Mouse (Mus musculus): ENCODE data around the gene Hba-a1.
"Not testable (repeated sequence)": the region's sequence is repeated elsewhere in the genome, so short reads cannot be mapped to it uniquely, and the experiment has no call there.

Hba-a1 gene

DNA sequence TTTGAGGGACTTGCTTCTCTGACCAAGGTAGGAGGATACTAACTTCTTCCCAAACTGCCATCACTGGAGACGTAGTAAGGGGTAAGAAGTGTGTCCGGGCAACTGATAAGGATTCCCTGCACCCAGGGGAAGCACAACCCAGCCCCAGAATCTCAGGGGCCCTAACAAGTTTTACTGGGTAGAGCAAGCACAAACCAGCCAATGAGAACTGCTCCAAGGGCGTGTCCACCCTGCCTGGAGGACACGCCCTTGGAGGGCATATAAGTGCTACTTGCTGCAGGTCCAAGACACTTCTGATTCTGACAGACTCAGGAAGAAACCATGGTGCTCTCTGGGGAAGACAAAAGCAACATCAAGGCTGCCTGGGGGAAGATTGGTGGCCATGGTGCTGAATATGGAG lies 12.9 kb downstream of the Hba-a1 start, which contains the start of gene Hba-a2:
Gene Hba-a2 (plus strand): TSS at position 287 of the 400 bp plus-strand sequence.
- DNase-seq (ENCODE audit: low spot score) = not testable (repeated sequence)

DNA sequence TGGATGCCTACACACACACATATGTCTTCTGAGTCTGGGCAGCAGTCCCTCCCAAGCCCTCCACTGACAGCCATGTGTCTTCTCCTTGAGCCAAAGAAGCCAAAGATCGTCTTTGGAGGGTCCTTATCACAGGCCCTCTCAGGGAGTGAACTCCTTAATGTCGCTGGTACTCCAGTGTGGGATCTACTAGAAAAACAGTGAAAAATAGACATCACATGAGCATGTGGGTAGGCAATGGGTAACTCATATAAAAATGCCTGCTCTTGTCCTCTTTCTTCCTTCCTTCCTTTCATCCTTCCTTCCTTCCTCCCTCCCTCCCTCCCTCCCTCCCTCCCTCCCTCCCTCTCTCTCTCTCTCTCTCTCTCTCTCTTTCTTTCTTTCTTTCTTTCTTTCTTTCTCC lies 14.1 kb downstream of the Hba-a1 start:
- not testable (repeated sequence) for DNase-seq (ENCODE audit: low spot score)

DNA sequence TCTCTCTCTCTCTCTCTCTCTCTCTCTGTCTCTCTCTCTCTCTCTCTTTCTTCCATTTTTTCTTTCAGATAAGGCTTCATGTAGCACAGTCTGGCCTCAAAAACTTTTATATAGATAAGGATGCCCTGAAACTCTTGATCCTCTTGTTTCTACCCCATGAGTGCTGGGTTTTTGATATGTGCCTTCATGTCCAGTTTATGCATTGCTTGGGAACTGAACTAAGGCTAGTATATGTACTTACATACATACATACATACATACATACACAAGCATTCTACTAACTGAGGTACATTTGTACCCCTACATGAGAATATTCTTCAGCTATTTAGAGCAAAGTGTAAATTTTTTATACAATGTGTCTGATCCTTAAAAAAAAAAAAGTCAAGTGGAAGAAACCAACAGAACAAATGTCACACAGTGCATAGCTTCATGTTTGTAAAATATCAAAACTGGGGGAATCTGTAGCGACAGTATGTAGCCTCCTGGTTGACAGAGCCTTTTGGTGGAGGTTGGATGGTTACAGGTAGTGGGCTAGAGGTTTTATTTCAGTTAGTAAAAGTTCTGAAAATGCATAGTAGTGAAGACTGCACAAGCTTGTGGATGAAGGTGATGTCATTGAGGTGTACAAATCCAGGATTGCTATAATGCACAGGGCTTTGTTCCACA lies 14.7 kb downstream of the Hba-a1 start:
- no peak for DNase-seq (ENCODE audit: low spot score)

DNA sequence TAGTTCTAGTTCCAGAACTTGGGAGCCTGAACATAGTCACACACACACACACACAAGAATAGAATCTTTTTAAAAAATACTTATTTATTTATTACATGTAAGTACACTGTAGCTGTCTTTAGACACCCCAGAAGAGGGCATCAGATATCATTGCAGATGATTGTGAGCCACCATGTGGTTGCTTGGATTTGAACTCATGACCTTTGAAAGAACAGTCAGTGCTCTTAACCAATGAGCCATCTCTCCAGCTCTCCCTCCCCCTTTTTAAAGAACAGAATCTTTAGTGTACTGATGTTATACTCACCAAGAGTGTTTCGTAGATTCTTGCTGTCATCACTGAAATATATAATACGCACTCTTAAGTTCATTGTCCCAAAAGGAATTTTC lies 15.2 kb downstream of the Hba-a1 start:
- no peak for DNase-seq (ENCODE audit: low spot score)

DNA sequence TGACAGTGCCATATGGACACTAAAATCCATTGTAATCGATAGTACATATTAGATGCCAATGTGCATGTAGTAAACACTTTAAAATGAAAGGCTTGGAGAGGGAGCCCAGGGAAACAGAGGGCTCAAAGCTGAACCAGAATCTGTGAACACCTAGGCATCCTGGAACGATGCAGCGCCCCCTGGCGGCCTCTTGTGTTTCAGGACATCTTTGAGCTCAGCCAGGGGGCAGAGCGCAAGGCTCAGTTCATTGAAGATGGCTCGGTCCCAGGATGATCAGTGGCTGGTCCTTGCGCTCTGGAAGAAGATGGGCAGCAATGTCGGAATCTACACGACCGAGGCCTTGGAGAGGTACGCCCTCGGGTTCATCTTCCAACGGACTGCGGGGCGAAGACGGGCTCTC lies 16.6 kb downstream of the Hba-a1 start, which contains the start of gene Hbq1a:
Gene Hbq1a (plus strand): TSS at position 205 of the 400 bp plus-strand sequence.
- DNase-seq (ENCODE audit: low spot score) = not testable (repeated sequence)

DNA sequence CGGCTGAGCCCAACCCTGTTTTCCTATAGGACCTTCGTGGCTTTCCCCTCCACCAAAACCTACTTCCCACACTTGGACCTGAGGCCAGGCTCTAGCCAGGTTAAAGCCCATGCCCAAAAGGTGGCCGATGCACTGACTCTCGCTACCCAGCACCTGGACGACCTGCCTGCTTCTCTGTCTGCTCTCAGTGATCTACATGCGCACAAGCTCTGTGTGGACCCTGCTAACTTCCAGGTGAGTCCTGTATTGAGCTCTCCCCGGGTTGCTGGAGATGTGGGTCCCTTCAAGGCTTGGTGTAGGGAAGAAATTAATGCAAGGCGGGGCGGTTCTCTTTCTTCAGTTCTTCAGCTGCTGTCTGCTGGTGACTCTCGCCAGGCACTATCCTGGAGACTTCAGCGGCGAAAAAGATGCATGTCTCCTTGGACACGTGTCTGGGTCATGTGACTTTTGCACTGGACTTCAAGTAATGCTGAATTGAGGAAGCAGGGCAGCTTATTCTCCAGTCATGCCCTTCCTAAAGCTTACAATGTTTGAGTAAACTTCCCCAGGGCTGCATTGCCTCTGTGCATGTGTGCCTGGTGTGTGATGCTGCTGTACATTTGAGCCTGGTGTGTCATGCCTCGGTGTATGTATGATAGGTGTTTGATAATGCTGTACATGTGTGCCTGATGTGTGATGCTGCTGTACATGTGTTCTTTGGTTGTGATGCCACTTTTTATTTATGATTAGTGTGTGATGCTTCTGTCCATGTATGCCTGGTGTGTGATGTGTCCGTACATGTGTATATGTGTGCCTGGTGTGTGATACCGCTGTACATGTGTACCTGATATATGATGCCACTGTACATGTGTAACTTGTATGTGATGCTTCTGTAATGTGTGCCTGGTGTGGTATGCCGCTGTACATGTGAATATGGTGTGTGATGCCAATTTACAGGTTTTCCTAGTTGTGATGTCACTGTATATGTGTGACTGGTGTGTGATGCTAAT lies 17.3 kb downstream of the Hba-a1 start:
- DNase-seq (ENCODE audit: low spot score) = no peak

DNA sequence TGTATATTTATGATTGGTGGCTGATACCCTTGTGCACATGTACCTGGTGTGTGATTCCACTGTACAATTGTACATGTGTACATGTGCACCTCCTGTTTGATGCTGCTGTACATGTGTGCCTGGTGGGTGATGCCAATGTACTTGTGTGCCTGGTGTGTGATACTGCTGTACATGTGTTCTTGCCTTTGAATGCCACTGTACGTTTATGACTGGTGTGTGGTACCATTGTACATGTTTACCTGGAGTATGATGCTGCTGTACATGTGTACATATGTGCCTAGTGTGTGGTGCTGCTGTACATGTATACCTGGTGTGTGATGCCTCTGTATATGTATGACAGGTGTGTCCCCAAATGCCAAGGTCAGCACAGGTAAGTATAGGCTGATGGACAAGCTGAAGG lies 18.2 kb downstream of the Hba-a1 start:
- no peak for DNase-seq (ENCODE audit: low spot score)

DNA sequence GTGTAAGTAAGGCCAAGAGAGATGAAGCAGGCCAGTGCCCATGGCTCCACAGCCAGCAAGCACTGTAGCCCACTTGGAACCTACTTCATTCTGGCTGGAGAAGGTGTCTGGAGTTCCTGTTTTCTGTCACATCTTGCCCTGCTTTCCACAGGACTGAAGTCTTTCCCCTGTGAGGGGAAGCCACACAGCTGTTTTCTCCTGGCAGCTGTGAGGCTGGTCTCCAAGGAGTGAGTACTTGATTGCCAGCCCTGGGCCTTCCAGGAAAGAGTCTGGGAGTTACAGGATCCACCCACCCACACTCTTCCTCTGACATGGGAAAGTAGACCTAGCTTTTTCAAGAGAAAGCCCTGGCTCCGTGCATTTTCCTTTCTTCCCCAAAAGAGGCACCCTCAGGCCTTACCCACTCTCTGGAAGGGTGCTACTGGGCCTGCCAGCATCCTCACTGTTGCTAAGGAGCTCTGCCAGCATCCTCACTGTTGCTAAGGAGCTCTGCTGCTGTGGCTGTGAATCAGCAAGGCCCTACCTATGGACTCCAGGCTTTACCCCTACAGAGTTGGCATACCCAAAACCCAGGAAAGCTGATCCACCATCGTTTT lies 19.6 kb downstream of the Hba-a1 start:
- no peak for DNase-seq (ENCODE audit: low spot score)

DNA sequence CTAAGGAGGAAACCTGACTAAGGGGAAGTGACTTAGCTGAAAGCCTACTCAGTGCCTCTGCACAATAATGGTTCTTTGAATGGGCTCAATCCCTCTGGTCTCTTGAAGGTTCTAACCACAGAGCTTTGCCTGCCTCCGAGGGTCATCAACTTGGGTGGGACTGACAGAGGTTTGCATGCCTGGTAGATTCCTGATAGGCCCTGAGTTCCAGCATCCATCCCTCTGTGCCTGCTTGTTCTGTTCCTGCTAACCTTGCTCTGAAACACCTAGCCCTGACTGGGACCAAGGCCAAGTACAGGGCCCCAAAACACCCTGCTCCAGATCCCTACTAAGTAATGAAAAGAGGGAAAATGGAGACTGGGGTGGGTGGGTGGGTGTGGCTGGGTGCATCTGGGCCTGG lies 20.1 kb downstream of the Hba-a1 start:
- no peak for DNase-seq (ENCODE audit: low spot score)

DNA sequence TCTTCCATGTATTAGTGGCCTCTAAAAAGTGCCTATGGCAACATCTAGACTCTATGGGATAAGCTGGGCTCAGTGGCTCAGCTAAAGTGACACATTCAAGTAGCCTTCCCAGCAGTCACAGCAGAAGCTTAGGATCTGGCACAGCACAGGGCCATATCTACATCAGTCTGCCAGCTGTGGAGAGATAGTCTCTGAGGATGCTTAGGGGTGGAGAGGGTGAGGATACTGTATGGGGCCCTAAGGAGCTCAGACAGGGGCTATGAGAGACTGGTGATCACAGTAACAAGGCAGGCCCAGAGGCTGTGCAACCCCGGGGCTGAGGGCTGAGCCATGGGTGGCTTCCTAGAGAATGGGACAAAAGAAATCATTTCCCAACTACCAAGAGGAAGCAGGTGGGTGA lies 23.7 kb downstream of the Hba-a1 start:
- no peak for DNase-seq (ENCODE audit: low spot score)

DNA sequence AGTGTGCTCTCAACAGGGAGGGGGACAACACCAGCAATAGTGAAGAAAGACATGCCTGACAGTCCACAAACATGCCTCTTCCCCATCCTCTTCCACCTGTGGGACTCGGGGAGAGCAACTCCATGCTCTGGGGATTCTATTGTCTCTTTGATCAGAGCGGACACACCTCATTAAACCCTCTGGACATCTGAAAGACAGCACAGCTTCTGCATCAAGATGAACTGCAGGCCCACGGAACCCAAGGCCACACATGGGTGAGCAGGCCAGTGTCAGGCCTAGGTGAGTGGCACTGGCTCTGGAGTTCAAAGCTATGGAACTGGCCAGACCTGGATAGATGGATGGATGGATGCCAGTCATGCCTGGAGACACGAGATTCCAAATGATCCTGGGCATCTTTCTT lies 26.1 kb downstream of the Hba-a1 start:
- no peak for DNase-seq (ENCODE audit: low spot score)

DNA sequence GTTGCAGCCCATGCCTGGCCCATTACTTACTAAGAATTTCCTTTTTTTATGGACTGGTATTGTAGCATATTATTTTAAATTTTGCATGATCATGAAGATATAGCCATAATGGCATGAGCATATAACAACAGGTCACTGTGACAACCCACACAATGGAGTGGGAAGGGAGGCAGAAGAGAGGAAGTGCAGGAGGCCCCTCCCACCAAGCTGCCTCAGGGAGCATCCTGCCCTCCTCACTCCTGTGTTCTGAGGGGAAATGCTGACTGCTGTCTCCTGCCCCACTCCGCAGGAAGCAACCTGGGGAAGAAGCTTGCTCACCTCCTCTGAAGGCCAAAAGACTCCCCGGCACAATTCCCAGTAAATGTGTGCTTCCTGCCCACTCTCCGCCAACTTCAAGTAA lies 26.6 kb downstream of the Hba-a1 start:
- no peak for DNase-seq (ENCODE audit: low spot score)

DNA sequence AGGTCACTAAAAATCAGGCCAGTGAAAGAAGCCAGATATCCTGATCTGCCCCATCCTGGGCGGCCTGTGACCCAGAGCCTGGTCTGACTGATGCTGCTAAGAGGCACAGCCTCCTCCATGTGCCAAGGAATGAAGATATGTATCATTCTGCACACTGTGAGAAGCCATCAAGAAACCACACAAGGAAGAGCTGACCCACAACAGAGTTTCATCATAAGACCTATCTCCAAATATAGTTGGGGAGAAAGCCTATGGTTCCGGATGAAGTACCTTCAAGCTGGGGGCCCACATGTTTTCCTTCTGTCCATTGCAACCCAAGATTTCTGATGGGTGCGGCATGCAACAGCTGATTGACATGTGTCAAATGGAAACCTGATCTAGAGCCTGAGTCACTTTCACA lies 32.7 kb downstream of the Hba-a1 start:
- no peak for DNase-seq (ENCODE audit: low spot score)

DNA sequence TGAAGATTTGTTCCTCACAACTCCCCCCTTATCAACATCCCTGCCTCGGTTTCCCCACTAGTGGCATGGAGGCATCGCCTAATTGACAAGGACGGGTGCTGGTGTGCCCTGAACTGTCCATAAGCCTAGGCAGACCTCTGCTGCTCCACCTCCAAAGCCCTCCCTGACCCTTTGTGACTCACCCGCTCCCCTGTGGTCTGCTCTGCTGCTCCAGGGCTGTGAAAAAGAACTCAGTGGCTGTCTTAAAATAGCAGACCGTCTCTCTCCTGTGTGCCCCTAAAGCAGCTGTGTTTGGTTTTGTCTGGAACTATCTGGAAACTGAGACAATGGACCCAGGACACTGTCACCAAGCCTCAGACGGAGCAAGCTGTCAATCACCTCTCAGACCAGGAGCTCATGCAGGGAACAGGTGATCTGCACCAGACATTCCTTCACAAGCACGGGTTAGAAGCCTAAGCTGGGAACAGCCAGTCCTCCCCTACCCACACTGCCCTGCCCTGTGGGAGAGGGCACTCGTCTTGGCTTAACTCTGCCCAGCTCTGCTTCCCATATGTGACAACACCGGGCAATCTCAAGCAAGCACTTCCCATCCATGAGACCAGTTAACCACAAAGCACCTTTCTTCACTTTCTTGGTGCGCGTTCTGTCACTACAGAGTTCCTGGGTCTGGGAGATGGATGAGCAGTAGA lies 37.3 kb downstream of the Hba-a1 start:
- DNase-seq (ENCODE audit: low spot score) = no peak

DNA sequence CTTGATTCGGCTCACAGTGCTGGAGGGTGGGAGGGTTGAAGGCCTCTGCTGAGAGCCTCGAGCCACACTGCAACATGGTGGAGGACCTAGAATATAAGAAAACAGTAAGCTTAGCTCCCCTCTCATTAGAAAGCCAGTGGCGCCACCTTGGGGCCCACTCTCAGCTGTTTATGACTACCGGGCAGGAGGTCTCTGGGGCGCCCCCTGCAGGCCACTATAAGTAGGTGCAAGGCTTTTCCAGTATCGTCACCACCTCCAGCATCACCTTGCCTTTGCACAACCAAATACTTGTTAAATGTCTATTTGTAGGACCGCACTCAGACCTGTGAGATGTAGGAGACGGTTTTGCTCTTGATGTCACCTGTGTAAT lies 37.9 kb downstream of the Hba-a1 start:
- no peak for DNase-seq (ENCODE audit: low spot score)

DNA sequence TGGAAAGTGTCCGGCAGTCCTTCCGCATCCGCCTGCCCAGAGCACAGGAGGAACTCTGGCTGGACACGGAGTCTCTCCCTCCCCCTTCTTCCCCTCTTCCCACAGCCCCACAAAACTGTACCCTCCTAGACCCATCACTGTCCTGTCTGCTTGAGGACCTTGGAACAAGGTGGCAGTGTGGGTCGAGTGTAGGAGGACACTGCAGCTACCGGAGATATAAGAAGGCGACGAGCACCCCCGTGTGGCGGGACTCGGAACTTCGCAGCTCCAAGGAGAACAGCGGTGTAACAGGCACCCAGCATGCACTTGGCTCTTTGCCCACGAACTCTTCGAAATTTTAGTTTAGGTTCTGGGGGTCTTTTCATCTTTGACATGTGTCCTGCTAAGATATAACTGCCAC lies 41.3 kb downstream of the Hba-a1 start:
- DNase-seq (ENCODE audit: low spot score) = peak; percentile 71

DNA sequence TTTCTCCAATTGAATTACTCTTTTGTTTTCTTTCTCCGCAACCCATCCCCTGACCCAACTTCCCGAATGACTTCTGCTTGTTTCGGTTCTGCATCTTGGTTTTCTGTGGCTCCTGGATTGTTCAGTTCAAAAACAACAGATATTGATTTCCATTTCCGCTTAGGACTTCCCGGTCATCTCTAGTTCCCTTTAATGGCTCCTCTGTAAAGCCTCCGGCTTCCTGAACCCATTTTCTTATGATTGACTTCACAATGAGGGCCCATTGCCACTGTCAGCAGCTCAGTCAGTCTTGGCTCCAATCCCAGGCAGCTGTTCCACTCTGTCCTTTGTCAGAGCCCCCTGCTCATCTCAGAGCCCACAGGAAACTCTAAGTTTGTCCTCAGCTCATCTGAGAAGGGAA lies 47.8 kb downstream of the Hba-a1 start:
- DNase-seq (ENCODE audit: low spot score) = no peak

DNA sequence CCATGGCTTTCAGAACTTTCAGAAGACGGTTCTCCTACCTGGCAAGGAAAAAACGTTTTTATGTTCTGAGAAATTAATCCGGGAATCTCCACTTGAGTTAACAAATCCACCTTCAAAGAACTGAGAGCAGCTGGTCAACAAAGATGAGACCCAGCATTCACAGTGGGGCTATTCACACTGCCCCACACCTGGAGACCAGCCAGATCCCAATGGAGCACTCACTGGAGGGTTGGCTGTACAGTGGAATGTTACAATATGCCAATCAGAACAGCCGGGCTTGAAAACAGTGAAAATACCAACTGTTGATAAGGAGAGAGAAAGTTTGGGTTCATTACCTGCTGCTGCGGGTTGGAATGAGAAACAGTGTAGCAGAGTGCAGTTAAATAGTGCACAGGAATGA lies 48.5 kb downstream of the Hba-a1 start:
- DNase-seq (ENCODE audit: low spot score) = no peak

DNA sequence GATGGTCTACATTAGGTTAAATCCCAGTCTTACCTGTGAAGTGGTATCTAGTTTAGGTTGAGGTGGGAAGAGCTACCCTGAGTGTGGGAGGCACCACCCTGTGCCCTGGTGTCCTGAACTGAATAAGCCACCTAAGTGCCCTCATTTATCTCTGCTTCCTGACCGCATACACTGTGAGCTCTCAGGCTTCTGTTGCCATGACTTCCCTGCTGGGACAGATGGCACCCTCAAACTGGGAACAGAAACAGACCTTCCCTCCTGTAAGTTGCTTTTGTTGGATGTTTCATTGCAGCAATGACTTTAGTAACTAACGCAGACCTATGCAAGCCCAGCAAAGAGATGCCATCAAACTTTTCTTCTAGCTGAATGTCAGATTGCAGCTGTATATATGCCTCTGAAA lies 49.9 kb downstream of the Hba-a1 start:
- DNase-seq (ENCODE audit: low spot score) = no peak

All from urinary bladder, postnatal 10 days (tissue).